In the genomic region with DNA sequence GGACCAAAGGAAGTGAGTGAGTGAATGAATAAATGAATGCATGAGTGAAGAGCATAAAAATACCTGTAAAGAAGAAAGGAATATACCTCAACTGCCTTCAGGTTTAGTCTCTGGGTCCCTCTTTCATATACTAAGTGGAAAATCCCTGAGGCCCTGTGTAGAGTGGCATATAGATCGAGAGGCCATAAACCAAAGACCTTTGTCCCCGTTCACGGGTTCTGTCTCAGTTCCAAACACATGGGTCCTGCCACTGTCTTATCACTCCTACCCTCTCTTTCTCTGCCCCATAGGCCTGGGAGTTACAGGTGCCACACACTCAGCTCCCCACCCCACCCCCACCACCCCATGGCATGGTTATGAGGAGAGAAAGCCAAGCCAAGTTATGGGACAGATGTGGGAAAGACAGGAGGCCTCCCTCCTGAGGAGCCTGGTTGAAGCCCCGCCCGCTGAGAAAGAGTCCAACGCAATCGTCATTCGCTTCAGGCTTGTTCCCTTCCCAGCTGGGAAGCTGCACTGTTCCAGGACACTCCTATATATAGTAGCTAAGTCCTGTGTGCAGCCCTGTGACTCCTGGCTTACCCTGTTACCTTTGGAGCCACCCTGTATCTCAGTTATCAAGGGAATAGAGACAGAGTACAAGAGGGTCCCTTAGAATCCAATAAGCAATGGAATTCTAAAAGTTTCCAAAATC, we compare ENCODE assay signal across 22 mouse cellular contexts. TPM values are rescaled to one million over a fixed set of nuclear protein-coding genes. Genes with fewer than 3 reads are reported as not detected.
DNase-seq lines count a peak whose midpoint lies in the region; ATAC-seq and TF ChIP-seq lines count a peak whose summit lies in the region.
"Had no signal": no experiment of that assay in that cellular context is flagged by ENCODE, and none has a peak within 500 bp of the region (broad histone marks: within the 10 kb centered on the region; RNA-seq: fewer than 3 reads in every experiment).

No protein-coding gene starts in this region.

- H3K4me2 ChIP-seq in heart, embryonic 11.5 days = no peak overlapping the region
- H3K4me2 ChIP-seq in kidney, embryonic 15.5 days = no peak overlapping the region
- H3K4me2 ChIP-seq: liver, embryonic 11.5 days; lung, embryonic 14.5 days; neural tube, embryonic 15.5 days had no signal

- H3K36me3 ChIP-seq in heart, embryonic 11.5 days (ENCODE audit: control insufficient read depth, insufficient read depth, low read length) = no peaks in the 10 kb centered on the region
- no peaks in the 10 kb centered on the region for H3K36me3 ChIP-seq in ES-Bruce4 (ENCODE audit: control insufficient read depth, insufficient read depth, low read length, poor library complexity, severe bottlenecking)
- no peaks in the 10 kb centered on the region for H3K36me3 ChIP-seq in kidney, embryonic 15.5 days
- H3K36me3 ChIP-seq: neural tube, embryonic 15.5 days had no signal

- H3K27me3 ChIP-seq in heart, embryonic 11.5 days (ENCODE audit: control insufficient read depth, insufficient read depth, low read length) = no peaks in the 10 kb centered on the region
- no peaks in the 10 kb centered on the region for H3K27me3 ChIP-seq in ES-Bruce4 (ENCODE audit: control insufficient read depth, insufficient read depth, low read length, poor library complexity, severe bottlenecking)
- H3K27me3 ChIP-seq in kidney, embryonic 15.5 days = no peaks in the 10 kb centered on the region
- H3K27me3 ChIP-seq: CH12.LX; neural tube, embryonic 15.5 days had no signal

- H3K4me3 ChIP-seq in heart, embryonic 11.5 days (ENCODE audit: low read depth, low read length) = no peak overlapping the region
- H3K4me3 ChIP-seq in ES-Bruce4 (ENCODE audit: low read depth, low read length) = no peak overlapping the region
- no peak overlapping the region for H3K4me3 ChIP-seq in kidney, embryonic 15.5 days (replicated peaks)
- H3K4me3 ChIP-seq: left cerebral cortex, adult 2 months; neural tube, embryonic 15.5 days had no signal

- TF ChIP-seq CTCF in ES-Bruce4 (IDR thresholded peaks at IDR 0.05; ENCODE audit: low read depth, low read length) = no peak

- no peak for ATAC-seq in heart, embryonic 11.5 days (replicated peaks; ENCODE audit: insufficient number of reproducible peaks, low FRiP score, low TSS enrichment)
- no peak for ATAC-seq in kidney, embryonic 15.5 days (replicated peaks; ENCODE audit: low FRiP score)
- ATAC-seq: hindbrain, embryonic 16.5 days; midbrain, embryonic 16.5 days had no signal

- WGBS in heart, embryonic 11.5 days (ENCODE audit: insufficient replicate concordance) = 72% methylated on average over 8 of the region's 8 CpGs
- WGBS in kidney, embryonic 15.5 days = 84% methylated on average over 8 of the region's 8 CpGs

- no peaks in the 10 kb centered on the region for H3K9me3 ChIP-seq in heart, embryonic 11.5 days (replicated peaks; ENCODE audit: control insufficient read depth, low read length)
- H3K9me3 ChIP-seq in ES-Bruce4 (replicated peaks; ENCODE audit: control insufficient read depth, insufficient read depth, low read length, poor library complexity, severe bottlenecking) = peaks cover 13% of the 10 kb centered on the region
- H3K9me3 ChIP-seq in kidney, embryonic 15.5 days (replicated peaks) = no peaks in the 10 kb centered on the region
- H3K9me3 ChIP-seq: neural tube, embryonic 15.5 days had no signal

- no peak for TF ChIP-seq EP300 in ES-Bruce4 (IDR thresholded peaks at IDR 0.05; ENCODE audit: insufficient read depth, low read depth, low read length)

- intact Hi-C loops in heart, postnatal 10 days (cut with DNase I) = loop anchor here (10.0 kb wide), 1 partner anchor 256 kb away; the partner anchor contains the start of gene Ptpn4

- H3K27ac ChIP-seq in heart, embryonic 11.5 days (ENCODE audit: low read depth, low read length) = no peak overlapping the region
- peak overlapping the region; percentile 31; the same call in 1 of the 2 replicates for H3K27ac ChIP-seq in ES-Bruce4 (ENCODE audit: insufficient read depth, low read length)
- no peak overlapping the region for H3K27ac ChIP-seq in kidney, embryonic 15.5 days
- H3K27ac ChIP-seq: left cerebral cortex, adult 2 months; neural tube, embryonic 15.5 days had no signal

- DNase-seq in heart, adult 11 months = peak; percentile 95
- DNase-seq in heart, postnatal 10 days = peak; percentile 26 to 48
- DNase-seq in skeletal muscle tissue, adult 2 months (ENCODE audit: low read depth, low spot score) = peak; percentile 57
- no peak for DNase-seq in layer of hippocampus, adult 9-10 months (ENCODE audit: low spot score)
- DNase-seq: adrenal gland, adult 8-10 months; cerebellum, adult 8-10 months; kidney, adult 2 months; kidney, postnatal 14 days; layer of hippocampus, adult 9-11 months; left cerebral cortex, postnatal 4 days; lung, embryonic 14.5 days; lung, postnatal 4 days; thymus, postnatal 25 days had no signal

- no peaks in the 10 kb centered on the region; the same call in 1 of the 2 replicates for H3K4me1 ChIP-seq in heart, embryonic 11.5 days (ENCODE audit: control insufficient read depth, insufficient read depth, low read length)
- peaks cover 3% of the 10 kb centered on the region for H3K4me1 ChIP-seq in ES-Bruce4 (ENCODE audit: control insufficient read depth, insufficient read depth, low read length)
- H3K4me1 ChIP-seq in kidney, embryonic 15.5 days = no peaks in the 10 kb centered on the region
- H3K4me1 ChIP-seq: neural tube, embryonic 15.5 days had no signal

- no peak for TF ChIP-seq POLR2A in ES-Bruce4 (IDR thresholded peaks at IDR 0.05; ENCODE audit: insufficient read depth, low read length)

- no peak overlapping the region for H3K9ac ChIP-seq in heart, embryonic 11.5 days (ENCODE audit: low read depth, low read length)
- no peak overlapping the region for H3K9ac ChIP-seq in ES-Bruce4 (ENCODE audit: low read depth, poor library complexity, severe bottlenecking)
- no peak overlapping the region for H3K9ac ChIP-seq in kidney, embryonic 15.5 days
- H3K9ac ChIP-seq: lung, embryonic 14.5 days; neural tube, embryonic 15.5 days had no signal

RNA-seq across cellular contexts. Expression of gene Tmem37, which starts 17.2 kb away (rescaled TPM):
- 19.1 and 19.6 TPM in 2 replicates for polyA plus RNA-seq in heart, embryonic 11.5 days (2014; fragmentation: Nextera tagmentation; extraction: Ambion mirVana)
- 15.5 and 17.8 TPM in 2 replicates for polyA plus RNA-seq in ES-Bruce4 (2011; ENCODE audit: insufficient read depth, insufficient read length, low read depth, missing spikeins)
- total RNA-seq in heart, postnatal 10 days (2021) = 1 to 10 TPM; 4.2 to 6.2 TPM
- polyA plus RNA-seq in kidney, embryonic 15.5 days (2015; fragmentation: Nextera tagmentation; extraction: Ambion mirVana) = 51.3 and 53.6 TPM in 2 replicates
- total RNA-seq: CH12.LX had no signal

RNA-seq across cellular contexts. Expression of gene Dbi, which starts 29.9 kb away (rescaled TPM):
- 639 and 662 TPM in 2 replicates for polyA plus RNA-seq in heart, embryonic 11.5 days (2014; fragmentation: Nextera tagmentation; extraction: Ambion mirVana)
- polyA plus RNA-seq in ES-Bruce4 (2011; ENCODE audit: insufficient read depth, insufficient read length, low read depth, missing spikeins) = 319 and 354 TPM in 2 replicates
- total RNA-seq in heart, postnatal 10 days (2021) = 100 to 1,000 TPM; 424 to 472 TPM
- polyA plus RNA-seq in kidney, embryonic 15.5 days (2015; fragmentation: Nextera tagmentation; extraction: Ambion mirVana) = 696 and 764 TPM in 2 replicates

RNA-seq across cellular contexts. Expression of gene 3110009E18Rik, which starts 30.0 kb away (rescaled TPM):
- 11.8 and 13.1 TPM in 2 replicates for polyA plus RNA-seq in heart, embryonic 11.5 days (2014; fragmentation: Nextera tagmentation; extraction: Ambion mirVana)
- polyA plus RNA-seq in ES-Bruce4 (2011; ENCODE audit: insufficient read depth, insufficient read length, low read depth, missing spikeins) = 14.1 and 16.0 TPM in 2 replicates
- total RNA-seq in heart, postnatal 10 days (2021) = 1 to 10 TPM; 4.5 to 7.0 TPM
- 19.7 and 22.1 TPM in 2 replicates for polyA plus RNA-seq in kidney, embryonic 15.5 days (2015; fragmentation: Nextera tagmentation; extraction: Ambion mirVana)
